Mouse (Mus musculus): ENCODE data around the gene Ssbp3. TPM values are rescaled to one million over a fixed set of nuclear protein-coding genes. Genes with fewer than 3 reads are reported as not detected.

The Ssbp3 gene
- polyA plus RNA-seq, 1 experiment from 2014 or later = 134 TPM

DNA sequence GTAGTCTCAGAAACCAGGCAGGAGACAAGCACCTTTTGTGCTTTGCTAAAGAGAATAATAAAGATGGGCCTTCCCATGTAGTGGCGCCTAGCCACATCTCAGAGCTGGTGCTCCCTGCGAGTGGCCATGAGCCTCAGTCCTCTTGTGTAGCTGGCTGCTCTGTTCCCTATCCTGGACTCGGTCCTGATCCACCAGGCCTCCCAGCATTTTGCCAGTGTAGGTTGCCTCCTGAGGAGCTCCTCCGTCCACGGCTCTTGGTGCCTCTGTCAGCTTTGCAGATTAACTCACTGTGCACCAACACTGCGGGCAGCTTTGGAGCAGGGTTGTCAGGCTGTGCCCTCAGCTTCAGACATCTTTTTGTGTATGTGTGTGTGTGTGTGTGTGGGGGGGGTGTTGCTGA is 30.4 kb downstream of the Ssbp3 start:
- Histone ChIP-seq H3K9me3 (no peaks in the 10 kb centered on the region), H3K27ac (peak overlapping the region; percentile 40), H3K27me3 (ENCODE audit: poor library complexity, severe bottlenecking) (no peaks in the 10 kb centered on the region), H3K36me3 (replicated peaks) (peaks cover 82% of the 10 kb centered on the region), H3K4me1 (peaks cover 98% of the 10 kb centered on the region), H3K4me3 (0 out of 2 replicates have a peak overlapping the region, but pooled peaks have one; percentile 7)
- DNase-seq (ENCODE audit: extremely low spot score, low spot score) = no peak
- WGBS = 80% methylated on average over 6 of the region's 6 CpGs

DNA sequence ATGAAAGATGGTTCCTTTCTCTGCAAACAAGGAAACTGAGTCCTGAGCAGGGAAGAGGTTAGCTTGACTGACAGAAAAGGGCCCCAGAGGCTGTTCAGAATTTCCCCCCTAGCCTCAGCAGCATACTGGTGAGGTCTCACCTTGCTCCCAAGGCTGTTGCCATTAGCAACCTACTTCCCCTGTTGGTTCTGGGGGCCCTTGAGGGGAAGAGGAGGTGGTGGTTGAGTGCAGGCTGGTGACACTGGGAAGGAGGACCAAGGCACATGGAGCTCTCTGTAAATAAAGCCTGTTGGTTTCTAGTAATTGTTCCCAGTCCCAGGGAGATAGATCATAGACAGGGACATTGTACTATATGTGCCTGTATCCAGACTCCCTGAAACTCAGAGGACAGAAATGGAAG is 31.0 kb downstream of the Ssbp3 start:
- Histone ChIP-seq H3K27me3 (ENCODE audit: poor library complexity, severe bottlenecking) (no peaks in the 10 kb centered on the region), H3K9me3 (no peaks in the 10 kb centered on the region), H3K27ac (peak overlapping the region; percentile 40), H3K4me1 (peaks cover 98% of the 10 kb centered on the region), H3K36me3 (replicated peaks) (peaks cover 81% of the 10 kb centered on the region), H3K4me3 (no peak overlapping the region)
- no peak for DNase-seq (ENCODE audit: extremely low spot score, low spot score)

DNA sequence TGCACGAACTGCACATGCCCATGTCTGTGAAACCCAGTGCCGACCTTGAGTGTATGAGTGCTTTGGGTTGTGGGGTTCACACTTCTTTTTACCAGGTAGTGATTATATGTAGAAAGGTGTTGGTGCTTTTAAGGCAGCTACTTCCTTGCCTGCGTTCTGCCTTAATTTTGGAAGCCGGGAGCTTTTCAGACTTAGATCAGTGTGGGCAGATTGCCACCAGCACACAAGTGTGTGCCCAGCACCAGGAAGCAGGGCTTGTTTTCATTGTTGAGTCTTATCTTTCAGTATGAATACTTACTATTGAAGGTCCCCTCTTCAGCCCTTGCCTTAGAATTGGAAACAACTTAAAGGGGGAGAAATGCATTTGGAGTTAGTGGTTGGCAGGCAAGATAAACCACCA is 32.0 kb downstream of the Ssbp3 start:
- Histone ChIP-seq H3K27ac (no peak overlapping the region), H3K4me1 (peaks cover 98% of the 10 kb centered on the region), H3K4me3 (no peak overlapping the region), H3K36me3 (replicated peaks) (peaks cover 82% of the 10 kb centered on the region), H3K9me3 (no peaks in the 10 kb centered on the region), H3K27me3 (ENCODE audit: poor library complexity, severe bottlenecking) (no peaks in the 10 kb centered on the region)
- DNase-seq (ENCODE audit: extremely low spot score, low spot score) = no peak
- 91% methylated on average over 4 of the region's 4 CpGs for WGBS

- peaks cover 71% of the 10 kb centered on the region for H3K36me3 ChIP-seq (replicated peaks)
- H3K4me1 ChIP-seq = peaks cover 98% of the 10 kb centered on the region
- H3K9me3 ChIP-seq = no peaks in the 10 kb centered on the region
- no peaks in the 10 kb centered on the region for H3K27me3 ChIP-seq (ENCODE audit: poor library complexity, severe bottlenecking)
- 91% methylated on average over 2 of the region's 2 CpGs for WGBS
- H3K4me3 ChIP-seq = no peak overlapping the region
- no peak for DNase-seq (ENCODE audit: extremely low spot score, low spot score)
- H3K27ac ChIP-seq = no peak overlapping the region
These were observed 33.1 kb downstream of the Ssbp3 start for GRCm38 (mm10) chr4:106943627-106944026.

DNA sequence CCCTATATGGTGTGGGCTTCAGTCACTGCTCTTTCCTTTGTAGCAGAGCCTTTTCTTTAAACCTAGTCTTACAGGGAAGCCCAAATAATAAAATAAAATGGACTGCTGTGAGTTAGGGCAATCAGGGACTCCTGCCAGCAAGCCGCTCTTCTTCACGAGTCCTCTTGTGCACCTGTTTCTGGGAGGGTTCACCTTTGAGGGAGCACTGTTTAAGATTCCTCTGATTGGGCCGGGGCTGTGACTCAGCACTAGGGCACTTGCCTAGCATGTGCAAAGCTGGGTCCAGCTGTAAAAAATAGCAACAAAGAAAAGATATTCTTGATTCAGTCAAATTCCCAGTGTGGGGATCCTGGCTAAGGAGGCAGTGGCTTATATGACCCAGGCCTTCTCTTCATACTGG is 34.4 kb downstream of the Ssbp3 start:
- peaks cover 98% of the 10 kb centered on the region for H3K4me1 ChIP-seq
- WGBS = 82% methylated on average over 3 of the region's 3 CpGs
- H3K4me3 ChIP-seq = no peak overlapping the region
- H3K27ac ChIP-seq = no peak overlapping the region
- H3K36me3 ChIP-seq (replicated peaks) = peaks cover 70% of the 10 kb centered on the region
- no peak for DNase-seq (ENCODE audit: extremely low spot score, low spot score)
- H3K9me3 ChIP-seq = no peaks in the 10 kb centered on the region
- no peaks in the 10 kb centered on the region for H3K27me3 ChIP-seq (ENCODE audit: poor library complexity, severe bottlenecking)

DNA sequence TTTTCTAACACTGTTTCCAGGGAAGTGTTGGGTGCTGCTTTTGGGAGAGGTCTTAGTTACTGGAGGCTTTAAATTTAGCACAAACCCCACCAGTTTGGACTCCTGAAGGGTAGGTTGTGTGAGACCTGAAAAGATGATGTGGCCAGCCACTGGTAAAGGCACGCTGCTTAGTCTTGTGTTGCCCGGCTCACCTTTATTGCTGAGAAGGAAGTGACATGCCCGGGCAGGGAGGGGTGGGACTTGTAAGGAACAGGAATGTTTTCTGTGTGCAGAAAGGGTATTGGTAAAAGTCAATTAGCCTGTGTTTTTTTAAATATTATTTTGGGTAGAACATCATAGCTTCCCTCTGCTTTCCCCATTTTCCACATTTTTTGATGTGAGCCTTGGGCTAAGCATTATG is 37.2 kb downstream of the Ssbp3 start:
- no peak for DNase-seq (ENCODE audit: extremely low spot score, low spot score)
- WGBS = 88% methylated on average over 3 of the region's 3 CpGs
- H3K4me1 ChIP-seq = peaks cover 96% of the 10 kb centered on the region
- peaks cover 57% of the 10 kb centered on the region for H3K36me3 ChIP-seq (replicated peaks)
- no peak overlapping the region for H3K27ac ChIP-seq
- no peak overlapping the region for H3K4me3 ChIP-seq
- H3K27me3 ChIP-seq (ENCODE audit: poor library complexity, severe bottlenecking) = no peaks in the 10 kb centered on the region
- H3K9me3 ChIP-seq = no peaks in the 10 kb centered on the region

GRCm38 (mm10) chr4:106948546-106948945 is 38.0 kb downstream of the Ssbp3 start:
- 76% methylated on average over 7 of the region's 7 CpGs for WGBS

GRCm38 (mm10) chr4:106949200-106949599 is 38.7 kb downstream of the Ssbp3 start:
- Histone ChIP-seq H3K4me3 (no peak overlapping the region), H3K27me3 (ENCODE audit: poor library complexity, severe bottlenecking) (no peaks in the 10 kb centered on the region), H3K36me3 (replicated peaks) (peaks cover 55% of the 10 kb centered on the region), H3K27ac (peak overlapping the region; percentile 48; the same call in 1 of the 2 replicates), H3K4me1 (peaks cover 96% of the 10 kb centered on the region), H3K9me3 (no peaks in the 10 kb centered on the region)
- WGBS = 61% methylated on average over 6 of the region's 6 CpGs
- no peak for DNase-seq (ENCODE audit: extremely low spot score, low spot score)

More at GRCm38 (mm10) chr4:106948546-106948945, 38.0 kb downstream of the Ssbp3 start:
- Histone ChIP-seq H3K27ac (no peak overlapping the region), H3K4me3 (no peak overlapping the region), H3K36me3 (replicated peaks) (peaks cover 55% of the 10 kb centered on the region), H3K4me1 (peaks cover 96% of the 10 kb centered on the region), H3K9me3 (no peaks in the 10 kb centered on the region), H3K27me3 (ENCODE audit: poor library complexity, severe bottlenecking) (no peaks in the 10 kb centered on the region)
- no peak for DNase-seq (ENCODE audit: extremely low spot score, low spot score)

- Histone ChIP-seq H3K9me3 (no peaks in the 10 kb centered on the region), H3K4me3 (no peak overlapping the region), H3K27me3 (ENCODE audit: poor library complexity, severe bottlenecking) (no peaks in the 10 kb centered on the region), H3K36me3 (replicated peaks) (peaks cover 56% of the 10 kb centered on the region), H3K4me1 (peaks cover 98% of the 10 kb centered on the region), H3K27ac (no peak overlapping the region)
- WGBS = 80% methylated on average over 4 of the region's 4 CpGs
- no peak for DNase-seq (ENCODE audit: extremely low spot score, low spot score)
These were observed 40.3 kb downstream of the Ssbp3 start for GRCm38 (mm10) chr4:106950801-106951200.

DNA sequence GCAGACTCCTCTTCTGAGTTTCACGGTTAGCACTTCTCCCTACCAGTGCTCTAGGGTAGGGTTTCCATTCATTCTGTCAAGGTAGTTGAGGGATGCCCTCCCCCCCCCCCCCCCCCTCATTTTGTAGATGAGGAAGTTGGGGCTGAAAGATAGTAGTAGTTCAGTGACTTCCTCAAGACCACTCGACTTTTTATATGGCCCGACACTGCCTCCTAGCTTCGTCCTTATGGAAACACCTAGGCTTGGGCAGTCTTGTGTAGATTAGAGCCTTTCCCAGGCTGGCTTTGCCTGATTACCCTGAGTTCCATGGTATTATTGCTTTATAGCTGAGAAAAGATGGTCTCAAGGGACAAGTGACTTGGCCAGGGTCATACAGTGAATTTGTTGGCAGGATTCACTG is 41.0 kb downstream of the Ssbp3 start:
- Histone ChIP-seq H3K9me3 (no peaks in the 10 kb centered on the region), H3K27ac (no peak overlapping the region), H3K4me1 (peaks cover 98% of the 10 kb centered on the region), H3K36me3 (replicated peaks) (peaks cover 61% of the 10 kb centered on the region), H3K27me3 (ENCODE audit: poor library complexity, severe bottlenecking) (no peaks in the 10 kb centered on the region), H3K4me3 (no peak overlapping the region)
- WGBS = 72% methylated on average over 4 of the region's 4 CpGs
- DNase-seq (ENCODE audit: extremely low spot score, low spot score) = no peak

- peaks cover 95% of the 10 kb centered on the region for H3K4me1 ChIP-seq
- no peak overlapping the region; the same call in 1 of the 2 replicates for H3K4me3 ChIP-seq
- H3K27ac ChIP-seq = peak overlapping the region; percentile 58
- no peaks in the 10 kb centered on the region for H3K9me3 ChIP-seq
- H3K36me3 ChIP-seq (replicated peaks) = peaks cover 61% of the 10 kb centered on the region
- peak; percentile 51 for DNase-seq (ENCODE audit: extremely low spot score, low spot score)
- no peaks in the 10 kb centered on the region for H3K27me3 ChIP-seq (ENCODE audit: poor library complexity, severe bottlenecking)
These were observed 42.7 kb downstream of the Ssbp3 start for GRCm38 (mm10) chr4:106953221-106953620.

- 74% methylated on average over 5 of the region's 5 CpGs for WGBS
- H3K4me3 ChIP-seq = no peak overlapping the region
- no peaks in the 10 kb centered on the region for H3K9me3 ChIP-seq
- peaks cover 95% of the 10 kb centered on the region for H3K4me1 ChIP-seq
- peaks cover 66% of the 10 kb centered on the region for H3K36me3 ChIP-seq (replicated peaks)
- no peak for DNase-seq (ENCODE audit: extremely low spot score, low spot score)
- H3K27ac ChIP-seq = peak overlapping the region; percentile 54
- no peaks in the 10 kb centered on the region for H3K27me3 ChIP-seq (ENCODE audit: poor library complexity, severe bottlenecking)
These were observed 43.3 kb downstream of the Ssbp3 start for GRCm38 (mm10) chr4:106953760-106954159.

- Histone ChIP-seq H3K4me3 (no peak overlapping the region), H3K36me3 (replicated peaks) (peaks cover 58% of the 10 kb centered on the region), H3K9me3 (no peaks in the 10 kb centered on the region), H3K27me3 (ENCODE audit: poor library complexity, severe bottlenecking) (no peaks in the 10 kb centered on the region), H3K4me1 (peaks cover 95% of the 10 kb centered on the region), H3K27ac (peak overlapping the region; percentile 74)
- DNase-seq (ENCODE audit: extremely low spot score, low spot score) = no peak
- WGBS = 61% methylated on average over 19 of the region's 19 CpGs
These were observed 45.5 kb downstream of the Ssbp3 start for GRCm38 (mm10) chr4:106955729-106956712.
